Mouse (Mus musculus) E14TG2a.4 (cell line): Measurements from ENCODE around the gene Sema6d.

Experiments
- CTCF ChIP-seq: conservative IDR thresholded peaks from 2 replicates; pipeline ENCODE4 v1.5.1; 2014; ENCODE audit warnings: low read length
- NANOG ChIP-seq: IDR thresholded peaks from 2 replicates; pipeline ENCODE4 v1.6.1; 2014; ENCODE audit warnings: borderline replicate concordance, low read length, mixed read lengths

GRCm38 (mm10) chr2:124477904-124478303, 388.1 kb downstream of the Sema6d start:
- TF ChIP-seq NANOG (no peak), CTCF (no peak)
